Mouse (Mus musculus) limb, embryonic 12.5 days (tissue): ENCODE results near the gene Tbkbp1. TPM values are rescaled to one million over a fixed set of nuclear protein-coding genes. Genes with fewer than 3 reads are reported as not detected.
A peak's percentile ranks its signal among the peaks of the same experiment; 100 is the strongest.

Experiments used
- ATAC-seq: fragments of 200-750 bp; cut with Nextera tagmentation; 2 replicates; pipeline ENCODE4 v1.8.0; 2017; ENCODE audit warnings: low read depth, moderate TSS enrichment; ENCODE audit not compliant: insufficient number of reproducible peaks, insufficient read depth, low FRiP score, low TSS enrichment
- H3K27ac ChIP-seq: fragments of 300-500 bp; sonication (generic); 2 replicates; pipeline ENCODE4 v1.5.1; 2016; ENCODE audit warnings: mild to moderate bottlenecking, moderate library complexity
- H3K27me3 ChIP-seq: fragments of 300-500 bp; sonication (generic); 2 replicates; pipeline ENCODE4 v1.6.1; 2016; ENCODE audit warnings: mild to moderate bottlenecking, moderate library complexity
- H3K36me3 ChIP-seq: fragments of 300-500 bp; sonication (generic); 2 replicates; pipeline ENCODE4 v1.6.1; 2016; ENCODE audit warnings: mild to moderate bottlenecking, moderate library complexity
- H3K4me1 ChIP-seq: fragments of 300-500 bp; sonication (generic); replicated peaks from 2 replicates; pipeline ENCODE4 v1.6.1; 2016
- H3K4me2 ChIP-seq: fragments of 300-500 bp; sonication (generic); 2 replicates; pipeline ENCODE4 v1.6.1; 2016; ENCODE audit warnings: mild to moderate bottlenecking, moderate library complexity
- H3K4me3 ChIP-seq: fragments of 300-500 bp; sonication (generic); replicated peaks from 2 replicates; pipeline ENCODE4 v1.5.1; 2016; ENCODE audit warnings: mild to moderate bottlenecking
- H3K9ac ChIP-seq: fragments of 300-500 bp; sonication (generic); replicated peaks from 2 replicates; pipeline ENCODE4 v1.6.1; 2016; ENCODE audit warnings: mild to moderate bottlenecking, moderate library complexity
- H3K9me3 ChIP-seq: fragments of 300-500 bp; sonication (generic); 2 replicates; pipeline ENCODE4 v1.6.1; 2016; ENCODE audit warnings: mild to moderate bottlenecking, moderate library complexity
- WGBS: fragments of 180-500 bp; shearing (Covaris S2); methylation state at CpG from one replicate; pipeline ENCODE4 v1.1.7; 2016; 5-methylcytosine and 5-hydroxymethylcytosine counted together
- polyA plus RNA-seq: library from polyadenylated mRNA; unstranded; fragments of >200 nt; fragmentation: Nextera tagmentation; extraction: Ambion mirVana; gene quantifications from 2 replicates; pipeline ENCODE4 v1.2.1, GENCODE M21; 2016

Tbkbp1 gene
- polyA plus RNA-seq, 1 experiment from 2014 or later = 8.0 TPM

- WGBS = 72% methylated on average over 8 of the region's 9 CpGs
- ATAC-seq = no peak
- Histone ChIP-seq H3K27ac (no peak overlapping the region), H3K9ac (no peak overlapping the region), H3K4me3 (no peak overlapping the region), H3K4me2 (no peak overlapping the region), H3K9me3 (no peaks in the 10 kb centered on the region), H3K36me3 (peaks cover 82% of the 10 kb centered on the region), H3K27me3 (peaks cover 54% of the 10 kb centered on the region), H3K4me1 (peaks cover 25% of the 10 kb centered on the region)
Observed at GRCm38 (mm10) chr11:97143196-97143900, 7.9 kb downstream of the Tbkbp1 start.

GRCm38 (mm10) chr11:97142159-97142608, 9.1 kb downstream of the Tbkbp1 start:
- Histone ChIP-seq H3K4me3 (no peak overlapping the region), H3K4me1 (peaks cover 20% of the 10 kb centered on the region), H3K36me3 (peaks cover 82% of the 10 kb centered on the region), H3K27ac (no peak overlapping the region), H3K9ac (no peak overlapping the region), H3K4me2 (no peak overlapping the region), H3K9me3 (no peaks in the 10 kb centered on the region), H3K27me3 (peaks cover 61% of the 10 kb centered on the region)
- no peak for ATAC-seq
- 68% methylated on average over 8 of the region's 8 CpGs for WGBS

DNA sequence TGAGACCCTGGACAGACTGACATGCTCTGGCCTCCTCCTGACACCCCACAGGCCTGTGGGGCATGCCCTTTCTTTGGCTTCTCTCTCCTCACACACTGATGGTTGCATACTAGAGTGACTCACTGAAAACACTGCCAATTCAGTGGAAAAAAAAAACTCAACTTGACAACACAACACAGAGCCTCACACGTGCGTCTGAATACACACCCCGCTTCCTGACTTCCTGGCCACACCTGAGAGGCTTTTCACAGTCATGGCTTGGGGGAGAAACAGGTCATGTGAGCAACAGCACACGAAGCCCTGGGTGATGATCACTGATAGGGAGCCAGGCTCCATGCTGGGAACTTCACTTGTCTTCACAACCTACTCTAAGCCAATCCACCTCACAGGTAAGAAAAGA, 10.5 kb downstream of the Tbkbp1 start:
- no peak overlapping the region for H3K27ac ChIP-seq
- H3K9ac ChIP-seq = no peak overlapping the region
- no peaks in the 10 kb centered on the region for H3K9me3 ChIP-seq
- 78% methylated on average over 4 of the region's 4 CpGs for WGBS
- ATAC-seq = no peak
- peaks cover 15% of the 10 kb centered on the region for H3K4me1 ChIP-seq
- H3K27me3 ChIP-seq = peaks cover 65% of the 10 kb centered on the region
- peaks cover 82% of the 10 kb centered on the region for H3K36me3 ChIP-seq
- no peak overlapping the region for H3K4me2 ChIP-seq
- no peak overlapping the region for H3K4me3 ChIP-seq

DNA sequence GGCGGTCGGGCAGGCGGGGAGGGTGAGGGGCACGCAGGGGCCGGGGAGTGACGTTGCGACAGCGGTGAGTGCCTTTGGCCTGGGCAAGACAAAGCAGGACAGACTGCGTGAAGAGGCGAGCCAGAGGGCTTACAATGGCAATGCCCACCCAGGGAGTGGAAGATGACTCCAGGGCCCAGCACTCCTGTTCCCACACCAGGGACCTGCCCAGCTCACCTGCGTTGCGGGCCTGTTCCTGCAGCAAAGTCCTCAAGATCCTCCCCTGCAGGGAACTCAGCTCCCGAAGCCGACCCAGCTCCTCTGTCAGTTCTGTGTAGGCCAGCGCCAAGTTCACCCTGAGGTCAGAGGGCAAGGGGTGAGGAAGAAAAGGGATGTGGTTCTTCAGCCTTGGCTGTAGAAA, 12.0 kb downstream of the Tbkbp1 start:
- peak overlapping the region; percentile 66 for H3K4me2 ChIP-seq
- peak overlapping the region; percentile 40 for H3K4me3 ChIP-seq
- peak; percentile 32; the same call in 1 of the 2 replicates for ATAC-seq
- H3K4me1 ChIP-seq = peaks cover 15% of the 10 kb centered on the region
- no peaks in the 10 kb centered on the region for H3K9me3 ChIP-seq
- peaks cover 67% of the 10 kb centered on the region for H3K27me3 ChIP-seq
- peak overlapping the region; percentile 60 for H3K9ac ChIP-seq
- H3K36me3 ChIP-seq = peaks cover 72% of the 10 kb centered on the region
- no peak overlapping the region for H3K27ac ChIP-seq
- 11% methylated on average over 15 of the region's 15 CpGs for WGBS

- 12% methylated on average over 64 of the region's 69 CpGs for WGBS
- H3K4me2 ChIP-seq = peak overlapping the region; percentile 66
- peaks cover 67% of the 10 kb centered on the region for H3K27me3 ChIP-seq
- no peak overlapping the region for H3K27ac ChIP-seq
- peak overlapping the region; percentile 40 for H3K4me3 ChIP-seq
- ATAC-seq = 0 out of 2 replicates have a peak, but pooled peaks have one; percentile 20
- no peaks in the 10 kb centered on the region for H3K9me3 ChIP-seq
- peak overlapping the region; percentile 60 for H3K9ac ChIP-seq
- H3K4me1 ChIP-seq = peaks cover 15% of the 10 kb centered on the region
- peaks cover 67% of the 10 kb centered on the region for H3K36me3 ChIP-seq
Observed at GRCm38 (mm10) chr11:97138554-97139226, 12.6 kb downstream of the Tbkbp1 start.

GRCm38 (mm10) chr11:97133270-97133669, 18.0 kb downstream of the Tbkbp1 start:
- Histone ChIP-seq H3K9ac (no peak overlapping the region), H3K27me3 (peaks cover 57% of the 10 kb centered on the region), H3K36me3 (peaks cover 27% of the 10 kb centered on the region), H3K9me3 (no peaks in the 10 kb centered on the region), H3K27ac (no peak overlapping the region), H3K4me1 (peaks cover under 1% of the 10 kb centered on the region; the same call in 1 of the 2 replicates), H3K4me3 (no peak overlapping the region), H3K4me2 (no peak overlapping the region)
- ATAC-seq = no peak
- 50% methylated on average over 5 of the region's 5 CpGs for WGBS

DNA sequence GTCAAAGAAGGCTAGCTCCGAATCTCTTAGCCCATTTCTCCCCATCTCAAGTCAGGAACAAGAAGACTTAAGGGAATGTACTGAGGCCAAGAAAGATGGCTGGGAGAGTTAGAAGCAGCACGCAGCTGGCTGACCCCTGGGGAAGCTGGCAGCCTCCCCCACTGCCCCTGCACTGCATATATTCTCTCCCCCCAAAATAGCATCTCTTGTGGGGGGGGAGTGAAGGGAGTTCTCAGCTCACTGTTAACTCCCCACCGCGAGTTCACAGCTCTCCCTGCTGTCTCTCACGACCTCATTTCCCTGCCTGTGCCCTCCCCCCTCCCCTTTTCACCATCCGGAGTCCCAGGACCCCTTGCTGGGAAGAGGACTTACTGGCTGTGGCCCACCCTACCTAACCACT, 19.1 kb downstream of the Tbkbp1 start:
- no peaks in the 10 kb centered on the region for H3K9me3 ChIP-seq
- H3K36me3 ChIP-seq = peaks cover 16% of the 10 kb centered on the region
- H3K4me2 ChIP-seq = no peak overlapping the region
- H3K27ac ChIP-seq = no peak overlapping the region
- H3K4me3 ChIP-seq = no peak overlapping the region
- peaks cover 53% of the 10 kb centered on the region for H3K27me3 ChIP-seq
- ATAC-seq = no peak
- H3K4me1 ChIP-seq = no peaks in the 10 kb centered on the region
- WGBS = 8% methylated on average over 6 of the region's 6 CpGs
- H3K9ac ChIP-seq = no peak overlapping the region

DNA sequence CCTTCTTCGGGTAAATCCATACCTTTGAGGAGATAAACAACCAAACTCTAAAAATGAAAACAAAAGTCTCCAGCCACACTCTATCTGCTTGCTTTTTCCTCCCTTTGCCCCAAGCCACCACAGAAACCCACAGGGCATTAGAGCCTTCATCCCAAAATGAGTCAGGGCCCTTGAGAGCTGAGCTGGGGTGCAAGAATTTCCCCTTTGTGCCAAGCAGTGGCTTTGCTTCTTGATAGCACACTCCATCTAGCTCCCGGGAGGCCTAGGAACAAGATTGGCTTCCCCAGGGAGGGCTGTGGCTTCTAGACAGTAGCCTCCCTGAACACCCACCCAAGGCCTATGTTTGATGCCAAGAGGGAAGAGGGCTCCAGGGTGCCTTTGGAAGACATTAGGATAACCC, 19.6 kb downstream of the Tbkbp1 start:
- Histone ChIP-seq H3K9ac (no peak overlapping the region), H3K27me3 (peaks cover 48% of the 10 kb centered on the region), H3K4me3 (no peak overlapping the region), H3K36me3 (peaks cover 12% of the 10 kb centered on the region), H3K4me2 (no peak overlapping the region), H3K9me3 (no peaks in the 10 kb centered on the region), H3K27ac (no peak overlapping the region), H3K4me1 (0 out of 2 replicates have a peak, but pooled peaks cover 2% of the 10 kb centered on the region)
- WGBS = 73% methylated on average over 2 of the region's 2 CpGs
- no peak for ATAC-seq

DNA sequence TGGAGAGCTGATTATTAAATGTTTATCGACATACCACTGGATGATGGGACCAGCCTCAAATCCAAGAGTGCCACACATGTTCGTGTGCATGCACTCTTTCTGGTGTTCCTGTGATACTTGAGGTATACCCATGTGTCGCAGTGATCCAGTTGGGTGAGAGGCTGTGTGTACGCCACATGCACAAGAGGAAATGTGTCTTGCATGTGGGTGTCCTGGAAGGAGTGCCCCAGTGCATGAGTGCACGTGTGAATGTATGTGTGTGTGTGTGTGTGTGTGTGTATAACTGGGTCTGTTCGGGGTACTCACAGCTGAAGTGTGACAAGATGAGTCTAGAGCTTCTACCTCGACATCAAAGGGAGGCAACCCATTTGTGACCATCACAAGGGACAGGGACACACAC, 21.0 kb downstream of the Tbkbp1 start:
- Histone ChIP-seq H3K27ac (no peak overlapping the region), H3K9ac (no peak overlapping the region), H3K4me1 (0 out of 2 replicates have a peak, but pooled peaks cover 3% of the 10 kb centered on the region), H3K27me3 (peaks cover 43% of the 10 kb centered on the region), H3K36me3 (peaks cover 5% of the 10 kb centered on the region; the same call in 1 of the 2 replicates), H3K9me3 (no peaks in the 10 kb centered on the region), H3K4me3 (no peak overlapping the region), H3K4me2 (no peak overlapping the region)
- ATAC-seq = no peak
- WGBS = 80% methylated on average over 7 of the region's 7 CpGs

- Histone ChIP-seq H3K27ac (no peak overlapping the region), H3K4me2 (no peak overlapping the region), H3K27me3 (peaks cover 36% of the 10 kb centered on the region), H3K9ac (no peak overlapping the region), H3K4me1 (0 out of 2 replicates have a peak, but pooled peaks cover 5% of the 10 kb centered on the region), H3K9me3 (no peaks in the 10 kb centered on the region), H3K36me3 (no peaks in the 10 kb centered on the region), H3K4me3 (no peak overlapping the region)
- 70% methylated on average over 3 of the region's 3 CpGs for WGBS
- ATAC-seq = no peak
Observed at GRCm38 (mm10) chr11:97128956-97129355, 22.3 kb downstream of the Tbkbp1 start.

GRCm38 (mm10) chr11:97127470-97128223, 23.6 kb downstream of the Tbkbp1 start:
- peaks cover 30% of the 10 kb centered on the region for H3K27me3 ChIP-seq
- WGBS = 16% methylated on average over 19 of the region's 19 CpGs
- H3K4me1 ChIP-seq = peaks cover 13% of the 10 kb centered on the region
- H3K9ac ChIP-seq = no peak overlapping the region; the same call in 1 of the 2 replicates
- peak overlapping the region; percentile 85 for H3K4me2 ChIP-seq
- H3K27ac ChIP-seq = no peak overlapping the region
- H3K36me3 ChIP-seq = no peaks in the 10 kb centered on the region
- H3K9me3 ChIP-seq = no peaks in the 10 kb centered on the region
- ATAC-seq = no peak
- H3K4me3 ChIP-seq = peak overlapping the region; percentile 50
